Mouse (Mus musculus): ENCODE data around the gene Chaf1b.

Gene Chaf1b

DNA sequence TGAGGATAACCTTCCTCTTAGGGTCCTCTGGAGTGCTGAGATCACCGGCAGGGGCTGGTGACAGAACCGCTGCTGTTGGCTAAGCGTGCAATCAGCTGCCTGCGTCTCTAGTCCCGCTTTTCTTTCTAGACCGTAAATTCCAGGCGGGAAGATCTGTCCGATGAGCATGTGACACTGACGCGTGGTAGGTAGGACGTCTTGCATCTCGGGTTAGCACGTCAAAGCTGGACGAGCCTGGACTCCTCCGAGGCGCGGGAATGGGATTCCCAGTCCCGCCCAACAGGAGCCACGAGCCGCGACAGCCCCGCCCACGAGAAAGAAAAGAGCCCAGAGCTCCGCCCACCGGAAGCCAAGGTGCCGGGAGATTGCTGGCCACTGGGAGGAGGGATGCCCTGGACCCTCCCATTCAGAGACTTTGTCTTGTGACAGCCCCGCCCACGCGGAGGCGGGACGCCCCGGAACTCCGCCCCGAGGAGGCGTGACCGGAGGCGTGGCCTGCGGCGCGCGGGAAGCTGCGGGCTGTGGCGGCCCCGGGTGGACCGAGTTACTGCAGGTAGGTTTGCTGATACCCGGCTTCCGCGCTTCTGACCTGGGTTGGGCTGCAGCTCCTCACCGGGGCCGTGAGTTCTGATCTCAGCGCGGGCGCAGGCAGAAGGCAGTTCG, at the start of gene Chaf1b:
TSS of gene Chaf1b (plus strand) at position 479 of the 663 bp plus-strand sequence.
- DNase-seq: peak; percentile 93

DNA sequence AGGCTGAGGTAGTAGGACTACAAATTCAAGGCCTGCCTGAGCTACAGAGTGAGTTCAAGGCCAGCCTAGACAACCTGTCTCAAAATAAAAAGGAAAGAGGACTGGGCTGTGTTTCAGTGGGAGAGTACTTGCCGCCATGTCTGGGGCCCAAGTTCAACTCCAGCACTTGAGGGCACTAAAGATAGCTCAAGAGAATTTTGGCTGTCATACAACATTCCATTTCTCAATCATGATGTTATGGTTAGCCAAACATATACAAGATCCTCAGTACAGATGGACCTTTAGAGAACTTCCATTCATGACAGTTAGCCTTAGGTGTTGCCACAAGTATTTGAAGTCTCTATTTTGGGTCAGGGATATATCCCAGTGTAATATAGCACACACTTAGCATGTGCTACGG, 49.6 kb upstream of the Chaf1b start:
- no peak for DNase-seq

GRCm38 (mm10) chr16:93839049-93839448, 44.7 kb upstream of the Chaf1b start:
- DNase-seq: no peak

DNA sequence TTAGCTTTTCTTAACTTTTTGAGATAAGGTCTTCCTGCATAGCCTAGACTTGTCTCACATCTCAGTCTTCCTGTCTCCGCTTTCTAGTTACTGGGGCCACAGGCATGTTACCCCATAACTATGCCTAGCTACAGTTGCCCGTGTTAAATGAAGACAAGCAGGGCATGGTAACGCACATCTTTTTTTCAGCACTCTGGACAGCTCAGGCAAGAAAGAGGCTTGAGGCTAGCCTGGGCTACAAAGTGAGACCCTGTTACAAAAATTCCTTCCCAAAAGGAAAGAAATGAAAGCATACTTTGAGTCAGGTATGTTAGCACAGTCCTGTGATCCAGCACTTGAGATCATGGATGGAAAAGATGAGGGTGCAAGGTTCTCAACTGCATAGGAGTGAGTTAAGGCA, 33.2 kb upstream of the Chaf1b start:
- no peak for DNase-seq

GRCm38 (mm10) chr16:93859967-93860366, 23.7 kb upstream of the Chaf1b start:
- DNase-seq: no peak

DNA sequence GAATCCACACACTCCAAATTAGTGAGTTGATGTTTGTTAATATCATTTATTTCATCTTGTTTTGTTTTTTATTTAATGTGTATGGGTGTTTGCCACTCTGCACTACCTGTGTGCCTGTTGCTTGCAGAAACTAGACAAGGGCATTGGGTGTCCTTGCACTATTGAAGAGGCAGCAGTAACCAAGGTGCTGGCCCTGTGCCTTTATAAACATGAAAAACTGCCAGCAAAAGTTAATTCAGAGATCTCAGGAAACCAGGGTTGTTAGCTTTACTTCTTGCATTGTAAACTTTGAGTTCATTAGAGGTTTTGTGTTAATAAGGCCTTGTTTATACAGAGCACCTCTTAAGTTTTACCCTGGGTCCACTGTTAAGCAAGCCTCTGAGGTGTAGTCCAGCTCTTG, 23.0 kb upstream of the Chaf1b start:
- DNase-seq: no peak

DNA sequence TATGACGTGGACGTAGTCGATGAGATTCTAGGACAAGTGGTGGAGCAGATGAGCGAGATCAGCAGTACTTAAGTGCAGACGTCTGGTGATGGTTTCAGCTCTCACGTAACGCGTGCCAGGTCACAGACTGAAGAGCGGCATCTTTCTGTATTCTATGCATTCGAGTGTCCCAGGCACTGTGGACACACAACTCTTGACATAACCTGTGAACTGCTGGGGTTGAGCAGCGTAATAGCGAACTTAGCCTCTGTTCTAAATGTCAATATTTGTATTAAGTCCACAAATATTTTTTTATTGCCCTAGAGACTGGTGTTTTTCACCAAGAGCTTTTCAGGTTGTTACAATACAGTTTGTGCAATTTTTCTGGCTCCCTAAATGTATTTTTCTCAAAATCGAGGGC, 8.9 kb upstream of the Chaf1b start:
- no peak for DNase-seq

- DNase-seq: no peak
These were observed 5.9 kb upstream of the Chaf1b start for GRCm38 (mm10) chr16:93877612-93878380.

DNA sequence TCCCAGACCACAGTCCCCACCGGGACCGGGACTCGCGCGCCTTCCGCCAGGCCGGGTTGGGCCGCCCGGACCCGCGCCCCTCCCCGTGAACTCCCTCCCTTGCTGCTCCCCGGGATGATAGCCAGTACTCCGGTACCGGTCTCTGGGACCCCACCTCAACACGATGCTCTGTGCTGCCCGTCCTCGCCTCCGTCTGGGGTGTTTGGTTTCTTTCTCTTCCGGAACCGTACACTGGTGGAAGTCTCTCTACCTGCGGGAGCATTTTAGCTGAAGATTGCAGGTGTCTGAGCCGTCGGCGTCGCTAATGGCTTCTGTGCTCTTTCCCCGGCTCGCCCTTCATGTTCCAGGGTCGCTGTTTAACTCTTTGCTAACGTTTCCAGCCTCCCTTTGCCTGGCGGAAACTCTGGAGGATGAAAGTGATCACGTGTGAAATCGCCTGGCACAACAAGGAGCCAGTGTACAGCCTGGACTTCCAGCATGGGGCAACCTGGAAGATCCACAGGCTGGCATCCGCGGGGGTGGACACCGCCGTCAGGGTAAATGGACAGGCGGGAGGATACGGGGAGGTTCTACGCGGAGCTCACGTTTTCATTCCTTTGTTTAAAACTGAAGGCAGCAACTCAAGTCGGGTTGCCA, 503 bp downstream of the Chaf1b start:
- no peak for DNase-seq

DNA sequence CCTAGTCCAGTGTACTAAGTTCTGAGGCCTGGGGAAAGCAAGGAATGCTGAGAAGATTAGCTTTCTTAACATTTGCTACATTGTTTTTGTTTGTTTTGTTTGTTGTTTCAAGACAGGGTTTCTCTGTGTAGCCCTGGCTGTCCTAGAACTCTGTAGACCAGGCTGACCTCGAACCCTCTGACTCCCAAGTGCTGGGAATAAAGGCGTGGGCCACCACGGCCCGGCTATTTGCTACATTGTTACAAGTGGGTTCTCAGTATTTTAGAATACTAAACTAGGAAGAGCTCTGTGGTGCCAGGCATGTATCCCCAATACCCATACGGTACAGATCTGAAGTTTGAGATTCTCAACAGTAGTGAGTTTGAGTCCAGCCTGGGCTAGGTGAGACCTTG, 1.0 kb downstream of the Chaf1b start:
- no peak for DNase-seq

DNA sequence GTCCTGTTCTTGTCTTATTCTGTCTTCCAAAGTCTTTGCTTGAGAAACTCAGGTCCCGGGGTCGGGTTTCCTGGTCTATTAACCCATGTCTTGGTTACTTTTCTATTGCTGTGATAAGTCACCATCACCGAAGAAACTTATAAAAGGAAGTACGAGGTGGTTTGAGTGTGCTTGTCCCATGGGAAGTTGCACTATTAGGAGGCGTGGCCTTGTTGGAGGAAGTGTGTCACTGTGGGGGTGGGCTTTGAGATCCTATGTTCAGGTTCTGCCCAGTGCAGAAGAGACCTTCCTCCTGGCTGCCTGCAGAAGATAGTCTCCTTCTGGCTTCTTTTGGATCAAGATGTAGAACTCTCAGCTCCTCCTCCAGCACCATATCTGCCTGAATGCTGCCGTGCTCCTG, 4.8 kb downstream of the Chaf1b start:
- no peak for DNase-seq

GRCm38 (mm10) chr16:93890948-93891604, 7.4 kb downstream of the Chaf1b start:
- no peak for DNase-seq

DNA sequence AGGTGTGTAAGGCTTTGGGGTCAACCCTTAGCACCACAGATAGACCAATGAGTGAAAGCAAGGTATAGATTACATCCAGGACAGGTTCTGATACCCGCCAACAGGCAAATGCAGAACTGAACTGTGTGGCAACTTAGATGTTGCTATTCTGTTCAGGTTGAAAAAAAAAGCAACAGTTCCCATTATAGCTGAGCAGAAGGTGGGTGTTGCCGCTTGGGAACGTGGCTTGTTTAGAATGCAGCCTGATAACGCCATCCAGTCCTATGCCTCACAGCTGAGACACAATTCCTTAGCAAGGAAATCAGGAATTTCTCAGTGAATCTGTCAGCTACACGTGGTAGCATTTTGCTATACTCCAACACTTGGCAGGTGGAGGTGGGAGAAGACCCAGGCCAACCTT, 9.6 kb downstream of the Chaf1b start:
- DNase-seq: no peak

DNA sequence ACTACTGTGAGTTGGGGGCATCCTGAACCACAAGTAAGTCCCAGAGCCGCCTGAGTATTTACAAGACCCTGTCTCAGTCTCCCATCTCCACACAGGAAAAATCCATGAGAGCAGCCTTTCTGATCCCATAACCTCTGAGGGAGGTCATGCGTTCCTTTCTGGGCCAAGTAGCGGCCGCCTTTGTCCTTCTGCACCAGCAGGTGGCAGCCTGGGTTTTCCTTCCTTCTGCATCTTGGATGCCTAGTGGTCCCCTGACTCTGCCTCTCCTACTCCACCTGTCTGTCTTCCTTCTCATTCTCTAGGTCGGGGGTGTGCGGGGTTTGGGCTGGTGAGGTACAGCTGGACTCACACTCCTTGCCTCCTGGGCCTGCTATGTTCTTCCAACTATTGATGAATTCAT, 19.3 kb downstream of the Chaf1b start:
- no peak for DNase-seq

GRCm38 (mm10) chr16:93906156-93907014, 22.7 kb downstream of the Chaf1b start:
- peak; percentile 54 for DNase-seq

- DNase-seq: no peak
These were observed 24.1 kb downstream of the Chaf1b start for GRCm38 (mm10) chr16:93907761-93908160.

- DNase-seq: no peak
These were observed 24.5 kb downstream of the Chaf1b start for GRCm38 (mm10) chr16:93908196-93908595.

DNA sequence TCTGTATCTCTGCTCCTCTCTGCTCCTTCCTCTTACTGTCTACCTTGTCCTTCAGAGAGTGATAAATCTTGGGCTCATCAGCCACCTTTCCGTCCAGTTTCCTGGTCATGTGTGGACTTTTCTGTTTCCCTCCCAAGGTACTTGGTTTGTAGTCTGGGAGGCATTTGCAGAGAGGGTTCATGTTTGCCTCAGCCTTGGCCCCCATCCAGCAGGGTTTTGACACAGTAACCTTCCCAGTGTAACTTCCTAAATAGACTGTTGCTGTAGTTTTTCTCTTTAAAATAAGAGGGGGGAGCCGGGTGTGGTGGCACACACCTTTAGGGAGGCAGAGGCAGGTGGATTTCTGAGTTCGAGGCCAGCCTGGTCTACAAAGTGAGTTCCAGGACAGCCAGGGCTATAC, 26.2 kb downstream of the Chaf1b start:
- DNase-seq: no peak

- DNase-seq: no peak
These were observed 27.3 kb downstream of the Chaf1b start for GRCm38 (mm10) chr16:93910735-93911665.

GRCm38 (mm10) chr16:93912158-93912557, 28.5 kb downstream of the Chaf1b start:
- no peak for DNase-seq

DNA sequence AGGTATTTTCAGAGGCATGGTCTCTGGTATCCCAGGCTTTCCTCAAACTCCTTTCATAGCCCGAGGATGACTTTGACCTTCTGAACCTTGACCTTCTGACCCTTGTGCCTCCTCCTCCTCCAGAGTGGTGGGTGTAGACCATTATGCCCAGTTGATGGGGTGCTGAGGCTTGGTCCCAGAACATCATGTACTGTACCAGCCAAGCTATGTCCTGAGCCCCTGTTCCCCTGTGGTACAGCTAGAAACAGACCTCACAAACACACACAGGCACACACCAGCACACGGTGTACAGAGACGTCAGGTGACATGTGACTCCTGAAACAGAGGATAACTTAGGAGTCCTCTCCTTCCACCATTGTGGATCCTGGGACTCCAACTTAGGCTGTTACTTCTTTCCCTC, 29.1 kb downstream of the Chaf1b start:
- no peak for DNase-seq
